Mouse (Mus musculus): ENCODE measurements at regions not wholly inside any gene's neighbourhood (a gene's known extent, or its start where the extent isn't known, plus 50 kb on each side); places are given as distances from the start of the nearest gene placed in this dataset.

GRCm38 (mm10) chr1:77010608-77011214 lies 504.2 kb downstream of the Epha4 start:
- TF ChIP-seq CTCF (IDR thresholded peaks at IDR 0.05; ENCODE audit: low read depth) (no peak), EP300 (optimal IDR thresholded peaks at IDR 0.05) (no peak)

Measured in stomach, postnatal 0 days (tissue).